13 mouse cellular contexts compared by ENCODE assay signal in genomic region chr1:182953667-182954066, GRCm38 (mm10). TPM values are rescaled to one million over a fixed set of nuclear protein-coding genes. Genes with fewer than 3 reads are reported as not detected.
A peak's percentile ranks its signal among the peaks of the same experiment; 100 is the strongest.
DNase-seq lines count a peak whose midpoint lies in the region; ATAC-seq lines count a peak whose summit lies in the region.
"Had no signal": no experiment of that assay in that cellular context is flagged by ENCODE, and none has a peak within 500 bp of the region (broad histone marks: within the 10 kb centered on the region; RNA-seq: fewer than 3 reads in every experiment).

No protein-coding gene starts in this region.

- H3K36me3 ChIP-seq in limb, embryonic 13.5 days: no peaks in the 10 kb centered on the region
- no peaks in the 10 kb centered on the region for H3K36me3 ChIP-seq in limb, embryonic 10.5 days
- H3K36me3 ChIP-seq: liver, embryonic 13.5 days; neural tube, embryonic 13.5 days had no signal

- H3K9ac ChIP-seq in limb, embryonic 13.5 days: no peak overlapping the region
- H3K9ac ChIP-seq: liver, embryonic 13.5 days had no signal

- intact Hi-C loops in left cerebral cortex, postnatal 36 days (cut with DNase I): no loop called here

- H3K9me3 ChIP-seq in limb, embryonic 13.5 days: no peaks in the 10 kb centered on the region
- no peaks in the 10 kb centered on the region for H3K9me3 ChIP-seq in limb, embryonic 10.5 days (replicated peaks)
- H3K9me3 ChIP-seq: liver, embryonic 13.5 days; neural tube, embryonic 13.5 days had no signal

- peaks cover 35% of the 10 kb centered on the region for H3K4me1 ChIP-seq in limb, embryonic 13.5 days
- H3K4me1 ChIP-seq in limb, embryonic 10.5 days: peaks cover 32% of the 10 kb centered on the region

- ATAC-seq in limb, embryonic 13.5 days (ENCODE audit: low FRiP score, low read depth): no peak
- peak; percentile 77 for ATAC-seq in megakaryocyte, adult 5-6 weeks (ENCODE audit: poor library complexity, severe bottlenecking)
- ATAC-seq: inflammation-experienced regulatory T-cells, adult 6 months had no signal

- no peak for DNase-seq in limb, embryonic 10.5 days (ENCODE audit: low spot score)
- DNase-seq in MN1 (ENCODE audit: low spot score): peak; percentile 24
- peak; percentile 34 for DNase-seq in heart, adult 8-10 months (ENCODE audit: low spot score)
- no peak for DNase-seq in left cerebral cortex, postnatal 36 days (ENCODE audit: low spot score in 2 of 2)
- DNase-seq in left cerebral cortex, adult 9 months (ENCODE audit: low spot score in 2 of 2): no peak
- DNase-seq: adrenal gland, postnatal 36 days; embryo, embryonic 11 days; liver, embryonic 13.5 days; right cerebral cortex, postnatal 4 days had no signal

- no peak overlapping the region for H3K27ac ChIP-seq in limb, embryonic 13.5 days
- no peak overlapping the region for H3K27ac ChIP-seq in limb, embryonic 10.5 days
- H3K27ac ChIP-seq: liver, embryonic 13.5 days; neural tube, embryonic 13.5 days had no signal

- peaks cover 14% of the 10 kb centered on the region; the same call in 1 of the 2 replicates for H3K27me3 ChIP-seq in limb, embryonic 13.5 days
- peaks cover 34% of the 10 kb centered on the region for H3K27me3 ChIP-seq in limb, embryonic 10.5 days (ENCODE audit: low read depth, poor library complexity, severe bottlenecking)

- H3K4me2 ChIP-seq in limb, embryonic 13.5 days (replicated peaks): 0 out of 2 replicates have a peak overlapping the region, but pooled peaks have one; percentile 85

- no peak overlapping the region for H3K4me3 ChIP-seq in limb, embryonic 13.5 days
- no peak overlapping the region for H3K4me3 ChIP-seq in limb, embryonic 10.5 days

- WGBS in limb, embryonic 13.5 days: 72% methylated on average over 4 of the region's 4 CpGs
- 63% methylated on average over 4 of the region's 4 CpGs for WGBS in limb, embryonic 10.5 days

RNA-seq across cellular contexts. Expression of gene Tlr5, which starts 0.9 kb away (rescaled TPM):
- 1.1 and 1.7 TPM in 2 replicates for polyA plus RNA-seq in limb, embryonic 13.5 days (2015; fragmentation: Nextera tagmentation; extraction: Ambion mirVana)
- polyA plus RNA-seq in limb, embryonic 10.5 days (2016; fragmentation: Nextera tagmentation; extraction: Ambion mirVana): 0.33 and 0.69 TPM in 2 replicates
- total RNA-seq in heart, adult 8-10 months (2022): 1 to 10 TPM in 2 of 4 experiments, under 1 TPM in 2; 0.69 to 1.1 (median 0.99) TPM
- 7.9 and 9.1 TPM in 2 replicates for total RNA-seq in megakaryocyte, adult 5-6 weeks (2015)
- 5.8 and 8.6 TPM in 2 replicates for total RNA-seq in megakaryocyte, adult 5-6 weeks (2017)
- total RNA-seq in left cerebral cortex, postnatal 36 days (2021): under 1 TPM; 0.20 to 0.27 TPM
- polyA plus RNA-seq: inflammation-experienced regulatory T-cells, adult 6 months had no signal

Comparison
In these comparisons a context has a peak if more than half of its experiments do, and no peak if none do; other contexts are left out.
1. DNase-seq: peak in MN1 (single experiment) and heart, adult 8-10 months (single experiment); none in limb, embryonic 10.5 days (single experiment), left cerebral cortex, postnatal 36 days (0 of 2) and left cerebral cortex, adult 9 months (0 of 2).